Mouse (Mus musculus): ENCODE results near the gene Trim67. TPM values are rescaled to one million over a fixed set of nuclear protein-coding genes. Genes with fewer than 3 reads are reported as not detected.
A peak's percentile ranks its signal among the peaks of the same experiment; 100 is the strongest.
"Not testable (repeated sequence)": the region's sequence is repeated elsewhere in the genome, so short reads cannot be mapped to it uniquely, and the experiment has no call there.

The Trim67 gene
- total RNA-seq, 2 experiments from 2014 or later, result 0.47 to 0.67 TPM

DNA sequence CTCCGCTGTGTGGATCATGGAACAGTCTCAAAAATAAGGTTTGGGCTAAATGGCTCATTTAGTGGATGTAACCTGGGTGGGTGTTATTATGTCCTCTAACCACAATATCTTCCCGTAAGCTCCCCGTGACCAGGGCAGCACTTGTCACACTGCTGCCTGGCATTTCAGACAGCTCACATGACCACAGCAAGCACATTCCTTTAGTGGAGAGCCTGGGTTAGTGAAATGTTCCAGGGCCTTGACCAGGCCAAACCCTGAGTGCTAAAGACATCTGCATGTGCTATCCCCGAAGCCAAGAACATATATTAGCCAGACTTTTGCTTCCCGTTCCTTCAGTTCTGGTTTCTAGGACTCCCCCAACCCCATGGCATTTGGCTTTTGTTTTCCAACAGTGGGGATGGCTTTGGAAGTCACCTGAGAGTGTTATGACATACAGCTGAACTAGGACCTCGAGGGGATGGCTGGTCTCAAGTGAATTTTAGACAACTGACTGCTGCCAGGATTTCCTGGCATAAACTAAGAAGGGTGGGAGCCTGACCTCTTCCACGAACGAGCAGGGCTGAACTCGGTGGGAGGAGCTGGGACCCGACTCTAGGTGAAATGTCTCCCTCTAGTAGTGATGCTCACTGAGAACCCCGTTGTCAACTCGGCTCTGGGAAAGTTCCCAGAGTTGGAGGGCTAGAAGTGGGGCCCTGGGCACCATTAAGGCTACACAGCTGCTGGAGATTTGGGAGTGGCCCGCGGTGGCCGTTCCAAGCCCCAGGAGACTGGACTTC lies 40.7 kb downstream of the Trim67 start:
- peak; percentile 72 to 73 for DNase-seq

- DNase-seq, result no peak
Measured at GRCm38 (mm10) chr8:124835848-124836247, 43.0 kb downstream of the Trim67 start.

DNA sequence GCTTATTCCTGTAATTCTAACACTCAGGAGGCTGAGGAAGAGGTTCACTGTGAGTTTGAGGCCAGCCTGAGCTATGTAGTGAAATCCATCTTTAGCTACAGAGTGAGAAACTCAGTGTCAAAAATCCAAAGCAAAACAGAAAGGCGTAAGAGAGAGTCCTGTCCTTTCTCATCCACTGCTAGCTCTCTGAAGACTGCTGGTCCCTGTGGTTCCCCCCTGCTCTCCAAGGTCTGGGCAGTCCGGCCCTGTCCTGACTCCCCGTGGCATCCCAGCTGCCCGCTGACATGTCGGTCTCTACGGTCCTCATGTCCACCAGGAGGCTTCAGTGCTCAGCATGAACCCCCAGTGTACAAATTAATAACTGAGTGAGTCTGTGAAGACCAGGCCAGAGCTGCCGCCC lies 43.4 kb downstream of the Trim67 start:
- DNase-seq, result no peak

DNA sequence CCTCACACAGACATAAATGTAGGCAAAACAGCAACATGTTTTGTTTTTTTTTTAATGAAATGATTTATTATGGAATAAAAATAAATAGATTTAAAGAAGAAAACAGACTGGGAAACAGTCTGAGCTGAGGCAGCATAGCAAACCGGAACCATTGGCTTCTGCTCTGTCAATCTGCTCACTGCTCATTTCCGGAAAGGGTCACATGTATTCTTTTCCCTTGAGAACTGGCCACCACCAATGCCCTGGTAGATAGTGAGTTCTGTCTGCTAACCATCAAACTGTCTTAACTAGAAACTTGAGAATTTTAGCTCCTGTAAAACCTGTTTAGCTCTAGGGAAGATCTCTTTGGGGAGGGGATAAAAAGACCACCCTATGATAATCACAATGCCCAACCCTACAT lies 44.0 kb downstream of the Trim67 start:
- DNase-seq, result no peak

GRCm38 (mm10) chr8:124837956-124838355 lies 45.1 kb downstream of the Trim67 start:
- DNase-seq, result no peak

GRCm38 (mm10) chr8:124839371-124839770 lies 46.5 kb downstream of the Trim67 start:
- DNase-seq, result no peak

- no peak for DNase-seq
Measured at GRCm38 (mm10) chr8:124840900-124841299, 48.0 kb downstream of the Trim67 start.

- no peak for DNase-seq
Measured at GRCm38 (mm10) chr8:124841775-124842174, 48.9 kb downstream of the Trim67 start.

DNA sequence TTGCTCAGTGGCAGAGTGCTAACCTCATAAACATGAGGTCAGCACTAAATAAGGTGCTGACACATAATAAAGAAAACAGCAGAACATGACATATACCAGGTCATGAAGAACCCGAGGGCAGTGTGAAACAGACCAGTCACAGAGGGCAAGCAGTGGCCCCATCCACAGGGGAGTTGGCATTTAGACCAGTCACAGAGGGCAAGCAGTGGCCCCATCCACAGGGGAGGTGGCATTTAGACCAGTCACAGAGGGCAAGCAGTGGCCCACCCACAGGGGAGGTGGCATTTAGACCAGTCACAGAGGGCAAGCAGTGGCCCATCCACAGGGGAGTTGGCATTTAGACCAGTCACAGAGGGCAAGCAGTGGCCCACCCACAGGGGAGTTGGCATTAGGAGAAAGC lies 50.0 kb downstream of the Trim67 start:
- not testable (repeated sequence) for DNase-seq

- no peak for DNase-seq
Measured at GRCm38 (mm10) chr8:124845131-124845530, 52.2 kb downstream of the Trim67 start.

- no peak for DNase-seq
Measured at GRCm38 (mm10) chr8:124845573-124845972, 52.7 kb downstream of the Trim67 start.

DNA sequence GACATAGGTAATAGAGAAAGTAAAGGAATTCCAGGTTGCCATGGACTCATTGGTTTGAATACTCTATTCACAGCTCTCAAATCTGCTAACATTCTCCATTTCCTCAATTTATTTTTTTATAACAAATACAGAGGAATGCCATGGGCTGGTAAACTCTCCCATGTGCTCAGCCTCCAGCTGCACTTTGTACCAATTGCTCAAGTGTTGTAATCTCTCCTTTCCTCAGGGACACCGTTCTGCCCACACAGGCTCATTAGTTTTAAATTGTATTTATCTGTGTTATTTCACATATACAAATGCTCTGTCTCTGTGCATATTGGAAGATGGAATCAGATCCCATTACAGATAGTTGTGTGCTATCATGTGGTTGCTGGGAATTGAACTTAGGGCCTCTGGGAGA lies 60.6 kb downstream of the Trim67 start:
- DNase-seq, result no peak

GRCm38 (mm10) chr8:124859466-124859865 lies 66.6 kb downstream of the Trim67 start:
- peak in 1 of 2 experiments; percentile 53 for DNase-seq

- peak; percentile 50 to 78 for DNase-seq
Measured at GRCm38 (mm10) chr8:124860188-124860587, 67.3 kb downstream of the Trim67 start.

GRCm38 (mm10) chr8:124862321-124863162 lies 69.7 kb downstream of the Trim67 start, which contains the start of the genes Gnpat and 2810004N23Rik:
TSS of gene Gnpat (plus strand) at chr8:124863033.
TSS of gene 2810004N23Rik (minus strand) at chr8:124863120.
- DNase-seq, result peak; percentile 95 to 97

- no peak for DNase-seq
Measured at GRCm38 (mm10) chr8:124863163-124863677, 70.3 kb downstream of the Trim67 start.

GRCm38 (mm10) chr8:124863729-124864128 lies 70.8 kb downstream of the Trim67 start:
- no peak for DNase-seq

DNA sequence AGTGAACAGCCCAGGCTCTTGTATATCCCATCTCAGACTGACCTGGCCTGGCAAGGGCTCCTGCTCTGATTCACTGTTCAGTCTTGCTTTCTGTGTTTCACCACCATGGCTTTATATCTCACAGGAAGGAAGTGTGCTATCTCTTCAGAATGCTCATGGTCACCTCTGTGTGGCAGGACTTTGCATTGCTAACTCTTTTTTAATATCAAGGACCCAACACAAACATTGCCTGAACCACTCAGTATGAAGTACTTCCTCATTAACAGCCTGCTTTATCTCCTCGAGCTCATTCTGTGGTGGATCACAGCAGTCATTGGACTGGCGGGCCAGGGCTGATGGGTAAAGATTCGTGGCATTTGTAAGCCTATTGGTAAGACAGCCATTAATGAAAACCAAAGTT lies 73.8 kb downstream of the Trim67 start:
- no peak for DNase-seq

DNA sequence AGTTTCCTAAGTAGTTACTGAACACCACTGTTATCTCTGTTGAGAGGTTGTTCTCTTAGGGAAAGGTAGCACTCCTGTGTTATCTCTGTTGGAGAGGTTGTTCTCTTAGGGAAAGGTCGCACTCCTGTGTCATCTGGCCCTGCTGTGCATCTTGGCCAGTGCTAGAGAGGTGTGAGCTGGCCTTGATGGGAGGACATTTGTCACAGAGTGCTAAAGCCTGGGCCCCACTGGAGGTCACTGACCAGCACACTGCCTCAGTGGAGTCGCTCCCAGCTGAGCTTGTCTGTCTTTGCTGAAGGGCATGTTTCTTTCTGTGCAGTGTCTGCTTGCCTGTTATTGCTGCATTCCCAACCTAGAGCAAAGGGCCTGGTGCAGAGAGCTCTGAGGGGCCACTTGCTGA lies 74.2 kb downstream of the Trim67 start:
- DNase-seq, result no peak

DNA sequence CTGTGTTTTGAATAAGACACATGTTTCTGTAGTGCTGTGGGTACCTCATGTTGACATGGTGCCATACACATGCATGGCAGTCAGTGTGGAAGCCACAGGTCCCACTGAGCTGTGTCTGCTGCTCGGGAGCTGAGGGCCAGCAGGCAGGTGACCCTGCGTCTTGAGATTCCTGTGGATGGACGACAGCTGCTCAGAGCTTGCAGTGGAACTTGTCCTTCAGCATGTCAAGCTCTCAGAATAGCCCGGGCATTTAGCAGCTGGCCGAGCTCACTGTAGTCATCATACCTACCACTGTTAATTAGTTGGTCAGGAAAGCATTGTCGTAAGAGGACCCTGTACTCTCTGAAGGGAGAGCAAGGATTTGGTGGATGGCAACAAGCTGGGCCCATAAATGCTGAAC lies 76.8 kb downstream of the Trim67 start:
- peak; percentile 38 to 39 for DNase-seq

DNA sequence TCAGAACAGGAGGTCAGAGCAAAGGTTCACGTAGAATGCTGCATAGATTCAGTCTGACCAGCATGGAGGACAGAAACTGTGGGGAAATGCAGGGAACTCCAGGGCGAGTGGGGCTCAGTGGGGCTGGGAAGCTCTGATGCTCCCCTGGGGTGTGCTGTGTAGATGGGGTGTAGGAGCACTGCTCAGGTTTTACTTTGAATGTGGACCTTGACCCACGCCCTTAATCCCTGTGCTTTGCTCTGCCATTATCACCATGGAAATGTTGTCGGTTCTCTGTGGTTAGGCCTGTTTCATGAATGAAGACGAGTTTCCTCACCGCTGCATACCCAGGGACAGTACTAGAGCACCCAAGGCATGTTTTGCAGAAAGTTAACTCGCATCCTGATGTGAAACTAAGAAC lies 78.6 kb downstream of the Trim67 start:
- no peak for DNase-seq

DNA sequence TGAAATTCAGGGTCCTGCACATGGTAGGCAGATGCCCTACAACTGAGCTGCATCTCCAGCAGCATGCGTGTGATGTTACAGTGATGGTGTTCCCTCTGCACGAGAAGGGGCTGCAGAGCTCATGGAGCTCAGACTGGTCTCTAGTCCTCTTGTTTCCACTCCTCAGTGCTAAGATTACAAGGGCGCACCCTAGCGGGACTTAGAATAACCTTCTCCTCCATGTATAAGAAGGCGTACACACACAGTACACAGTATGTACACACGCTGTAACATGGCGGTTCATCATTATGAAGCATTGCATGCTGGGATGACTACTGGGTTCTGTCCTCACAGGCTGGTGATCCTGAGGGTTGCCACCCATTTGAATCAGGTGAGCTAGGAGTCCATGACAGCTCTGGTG lies 79.2 kb downstream of the Trim67 start:
- DNase-seq, result no peak

GRCm38 (mm10) chr8:124872690-124873089 lies 79.8 kb downstream of the Trim67 start:
- peak; percentile 32 to 34 for DNase-seq
